28 mouse cellular contexts compared by ENCODE assay signal in genomic region chr17:75642311-75642710, GRCm38 (mm10).
"Had no signal": no experiment of that assay in that cellular context is flagged by ENCODE, and none has a peak within 500 bp of the region (broad histone marks: within the 10 kb centered on the region; RNA-seq: fewer than 3 reads in every experiment).

No protein-coding gene starts in this region.

- H3K9me3 ChIP-seq: limb, embryonic 10.5 days; limb, embryonic 12.5 days; limb, embryonic 13.5 days; limb, embryonic 15.5 days; liver, embryonic 12.5 days; liver, embryonic 13.5 days; liver, embryonic 15.5 days; lung, embryonic 15.5 days; midbrain, embryonic 10.5 days; midbrain, embryonic 12.5 days; midbrain, embryonic 13.5 days; midbrain, embryonic 15.5 days had no signal

- H3K27me3 ChIP-seq: limb, embryonic 12.5 days; limb, embryonic 13.5 days; limb, embryonic 15.5 days; liver, embryonic 12.5 days; liver, embryonic 13.5 days; liver, embryonic 15.5 days; lung, embryonic 15.5 days; megakaryocyte, embryonic 14.5 days; midbrain, embryonic 12.5 days; midbrain, embryonic 13.5 days; midbrain, embryonic 15.5 days had no signal

- H3K4me3 ChIP-seq: limb, embryonic 10.5 days; limb, embryonic 12.5 days; limb, embryonic 13.5 days; limb, embryonic 15.5 days; liver, embryonic 12.5 days; liver, embryonic 13.5 days; liver, embryonic 15.5 days; lung, embryonic 15.5 days; megakaryocyte, embryonic 14.5 days; midbrain, embryonic 10.5 days; midbrain, embryonic 12.5 days; midbrain, embryonic 13.5 days; midbrain, embryonic 15.5 days; myocyte had no signal

- H3K27ac ChIP-seq: limb, embryonic 10.5 days; limb, embryonic 12.5 days; limb, embryonic 13.5 days; limb, embryonic 15.5 days; liver, embryonic 12.5 days; liver, embryonic 13.5 days; liver, embryonic 14.5 days; liver, embryonic 15.5 days; lung, embryonic 15.5 days; macrophage; midbrain, embryonic 10.5 days; midbrain, embryonic 12.5 days; midbrain, embryonic 13.5 days; midbrain, embryonic 15.5 days had no signal

- H3K9ac ChIP-seq: limb, embryonic 12.5 days; limb, embryonic 13.5 days; limb, embryonic 15.5 days; liver, embryonic 12.5 days; liver, embryonic 13.5 days; liver, embryonic 14.5 days; liver, embryonic 15.5 days; liver, postnatal 0 days; lung, embryonic 14.5 days; lung, embryonic 15.5 days; midbrain, embryonic 12.5 days; midbrain, embryonic 13.5 days; midbrain, embryonic 15.5 days had no signal

- H3K36me3 ChIP-seq: limb, embryonic 10.5 days; limb, embryonic 12.5 days; limb, embryonic 13.5 days; limb, embryonic 15.5 days; liver, embryonic 12.5 days; liver, embryonic 13.5 days; liver, embryonic 15.5 days; lung, embryonic 15.5 days; midbrain, embryonic 10.5 days; midbrain, embryonic 12.5 days; midbrain, embryonic 13.5 days; midbrain, embryonic 15.5 days had no signal

- H3K4me2 ChIP-seq: limb, embryonic 12.5 days; limb, embryonic 13.5 days; limb, embryonic 15.5 days; liver, embryonic 11.5 days; liver, embryonic 12.5 days; liver, embryonic 13.5 days; liver, embryonic 15.5 days; lung, embryonic 14.5 days; lung, embryonic 15.5 days; midbrain, embryonic 11.5 days; midbrain, embryonic 12.5 days; midbrain, embryonic 13.5 days; midbrain, embryonic 15.5 days had no signal

- DNase-seq: left cerebral cortex, postnatal 4 days; liver; liver, embryonic 13.5 days; liver, postnatal 0 days; lung, adult 18-20 months; lung, adult 2 months; lung, embryonic 14.5 days; lung, postnatal 10 days; lung, postnatal 14 days; lung, postnatal 36 days; lung, postnatal 4 days had no signal

- H3K4me1 ChIP-seq: limb, embryonic 10.5 days; limb, embryonic 12.5 days; limb, embryonic 13.5 days; limb, embryonic 15.5 days; liver, embryonic 12.5 days; liver, embryonic 13.5 days; liver, embryonic 15.5 days; lung, embryonic 15.5 days; megakaryocyte, embryonic 14.5 days had no signal
